Mouse (Mus musculus) erythroblast, embryonic 14.5 days (primary cell): ENCODE results near the gene Fblim1.

ENCODE experiments used
- GATA1 ChIP-seq: IDR thresholded peaks from 2 replicates; pipeline ENCODE4 v1.6.1; 2012; ENCODE audit warnings: low read length, inconsistent platforms, mixed read lengths
- TAL1 ChIP-seq: IDR thresholded peaks from 3 replicates; pipeline ENCODE4 v1.6.1; 2012; ENCODE audit warnings: low read length, inconsistent platforms, mixed read lengths

- TF ChIP-seq GATA1 = no peak
- TF ChIP-seq TAL1 = no peak
These were observed 61.4 kb downstream of the Fblim1 start for GRCm38 (mm10) chr4:141544536-141544935.
